Mouse (Mus musculus): ENCODE data around the gene Prm2.
A peak's percentile ranks its signal among the peaks of the same experiment; 100 is the strongest.

Gene Prm2

DNA sequence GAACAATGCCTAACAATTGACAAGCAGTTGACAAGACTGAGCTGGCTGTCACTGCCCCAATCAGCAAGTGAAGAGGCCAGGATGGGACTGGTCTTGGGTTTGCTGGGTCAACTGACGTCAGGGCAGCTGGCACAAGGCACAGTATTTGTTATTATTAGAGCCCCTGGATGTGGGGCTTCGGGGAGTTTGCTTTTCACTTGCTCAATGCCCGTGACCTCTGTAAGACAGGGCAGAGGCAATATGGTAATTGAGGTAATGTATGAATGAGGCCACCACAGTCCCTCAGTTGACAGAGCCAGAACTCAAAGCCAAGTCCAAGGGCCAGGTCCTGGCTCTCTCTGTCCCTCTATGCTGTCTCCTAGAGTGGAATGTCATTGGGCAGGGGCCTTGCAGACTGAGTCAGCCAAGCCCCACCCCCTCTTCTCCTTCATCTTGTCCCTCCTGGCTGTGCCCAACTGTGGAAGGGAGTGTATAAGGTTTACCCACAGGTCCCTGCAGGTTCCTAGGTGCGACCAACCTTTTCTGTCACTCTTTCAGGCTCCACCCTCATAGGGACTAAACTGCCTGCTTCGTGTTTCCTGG, 18.3 kb downstream of the Prm2 start:
- no peak for DNase-seq (ENCODE audit: low spot score in 2 of 2)

DNA sequence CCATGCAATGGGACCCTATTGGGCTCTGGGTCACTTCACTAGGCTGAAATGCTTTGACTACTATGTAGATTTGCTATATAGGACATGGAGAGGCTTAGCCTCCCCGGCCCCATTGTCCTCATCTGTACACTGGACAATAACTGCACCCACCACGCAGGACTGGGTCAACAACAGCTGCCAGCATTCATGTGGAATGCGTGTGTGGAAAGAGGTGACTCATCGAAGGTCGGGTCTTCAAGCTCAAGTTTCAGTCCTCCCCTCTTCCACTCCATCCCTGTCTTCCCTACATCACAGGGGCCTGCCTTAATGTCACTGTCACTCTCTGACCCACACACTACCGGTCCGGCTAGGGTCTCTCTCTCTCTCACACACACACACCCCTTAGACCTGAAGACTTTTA, 19.6 kb downstream of the Prm2 start:
- no peak for DNase-seq (ENCODE audit: low spot score in 2 of 2)

DNA sequence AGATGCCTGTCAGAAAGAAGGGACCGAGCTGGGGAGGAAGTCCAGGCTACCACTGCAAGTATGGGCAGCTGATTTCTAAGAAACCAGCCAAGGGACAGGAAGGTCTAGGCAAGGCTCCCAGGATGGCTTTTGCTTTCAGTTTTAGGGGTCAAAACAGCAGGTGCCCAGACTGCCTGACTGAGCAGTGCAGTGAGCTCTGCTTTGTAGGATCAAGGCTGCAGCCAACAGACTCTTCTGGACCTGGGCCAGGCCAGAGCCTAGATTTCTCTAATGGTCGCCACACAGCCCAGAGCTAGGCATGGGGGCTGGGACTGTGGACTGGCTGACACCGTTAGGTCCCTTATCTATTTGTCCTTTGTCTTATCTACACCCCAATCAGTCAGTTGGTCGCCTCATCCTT, 21.2 kb downstream of the Prm2 start:
- DNase-seq (ENCODE audit: low spot score in 2 of 2) = no peak

DNA sequence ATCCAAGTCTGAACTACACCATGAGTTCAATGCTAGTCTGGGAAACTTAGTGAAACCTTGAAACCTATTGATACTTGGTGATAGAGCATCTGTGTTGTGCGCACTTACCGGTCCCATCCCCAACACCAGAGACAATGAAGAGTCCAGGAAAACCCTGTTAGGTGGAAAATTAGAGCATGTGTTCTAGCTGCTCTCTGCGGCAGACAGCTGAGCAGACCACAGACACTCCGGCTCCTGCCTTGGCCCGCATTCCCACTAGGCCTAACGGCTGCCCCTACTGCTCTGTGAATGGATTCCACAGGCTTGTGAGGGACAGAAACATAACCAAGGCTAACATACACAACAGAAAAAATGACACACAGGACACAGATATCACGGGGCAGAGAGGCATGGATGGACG, 22.4 kb downstream of the Prm2 start:
- no peak for DNase-seq (ENCODE audit: low spot score in 2 of 2)

DNA sequence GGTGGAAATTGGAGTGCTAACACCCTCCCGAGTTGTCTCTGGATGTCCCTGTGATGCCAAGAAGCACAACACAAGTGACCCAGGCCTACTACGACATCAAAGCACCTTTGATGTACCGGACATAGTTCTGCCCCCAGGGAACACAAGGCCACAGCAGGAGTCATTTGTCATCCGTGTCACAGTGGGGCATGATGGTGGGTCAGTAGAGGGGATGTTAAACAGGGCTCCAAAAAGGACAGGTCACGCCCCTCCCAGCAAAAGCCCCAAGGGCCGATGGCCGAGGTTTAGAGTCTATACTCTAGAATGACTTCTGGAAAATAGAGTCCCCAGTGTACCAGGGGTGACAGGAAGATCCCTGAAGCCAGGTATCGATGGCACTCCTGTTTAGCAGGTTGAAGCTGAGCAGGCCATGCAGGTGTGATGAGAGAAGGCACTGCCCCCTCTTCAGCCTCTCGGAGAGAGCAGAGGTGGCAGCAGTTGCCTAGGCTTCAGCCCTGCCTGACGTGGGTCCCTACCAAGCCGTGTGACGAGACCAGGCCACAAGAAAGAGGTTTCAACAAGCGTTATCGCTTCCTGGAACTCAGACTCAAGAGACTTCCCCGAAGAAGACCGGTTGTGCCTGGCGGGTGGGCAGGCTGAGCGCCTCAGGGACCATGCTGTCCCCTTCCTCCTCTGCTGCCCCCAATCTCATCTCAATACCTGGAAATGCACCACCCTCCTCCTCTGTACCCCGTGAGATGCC, 24.0 kb downstream of the Prm2 start:
- peak in 1 of 2 experiments; percentile 50 for DNase-seq (ENCODE audit: low spot score in 2 of 2)

DNA sequence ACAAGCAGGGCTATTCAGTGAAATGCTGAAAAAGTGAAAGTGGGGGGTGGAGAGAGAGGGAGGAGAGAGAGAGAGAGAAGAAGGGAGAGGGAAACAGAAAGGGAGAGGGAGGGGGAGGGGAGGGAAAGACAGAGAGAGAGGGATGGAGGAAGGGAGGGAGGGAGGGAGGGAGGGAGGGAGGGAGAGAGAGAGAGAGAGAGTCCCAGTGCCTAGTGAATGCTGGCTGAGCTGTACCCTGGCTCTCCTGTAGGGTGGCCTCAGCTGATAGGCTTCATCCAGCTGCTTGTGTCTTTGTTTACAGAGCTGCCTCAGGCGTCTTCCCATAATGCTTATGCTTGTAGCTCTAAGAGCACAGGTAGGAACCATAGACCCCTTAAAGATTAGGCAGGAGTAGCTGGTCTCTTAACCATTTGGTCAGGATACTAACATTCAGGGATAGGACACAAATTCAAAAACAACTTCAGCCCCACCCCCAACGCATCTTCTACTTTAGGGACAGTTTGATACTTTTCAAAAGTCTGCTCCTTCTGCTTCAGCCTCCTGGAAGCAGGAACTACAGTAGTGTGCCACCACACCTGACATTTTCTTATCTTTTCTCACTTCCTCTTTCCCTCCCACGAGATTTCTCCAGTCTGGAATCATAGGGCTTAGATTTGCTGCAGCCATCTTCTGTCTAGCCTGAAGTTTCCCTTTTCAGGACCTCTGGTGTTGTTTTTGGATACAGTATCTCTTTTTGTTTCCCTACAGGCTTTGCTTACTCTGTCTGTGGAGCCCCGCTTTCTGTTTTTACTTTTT, 25.2 kb downstream of the Prm2 start:
- no peak for DNase-seq (ENCODE audit: low spot score in 2 of 2)

DNA sequence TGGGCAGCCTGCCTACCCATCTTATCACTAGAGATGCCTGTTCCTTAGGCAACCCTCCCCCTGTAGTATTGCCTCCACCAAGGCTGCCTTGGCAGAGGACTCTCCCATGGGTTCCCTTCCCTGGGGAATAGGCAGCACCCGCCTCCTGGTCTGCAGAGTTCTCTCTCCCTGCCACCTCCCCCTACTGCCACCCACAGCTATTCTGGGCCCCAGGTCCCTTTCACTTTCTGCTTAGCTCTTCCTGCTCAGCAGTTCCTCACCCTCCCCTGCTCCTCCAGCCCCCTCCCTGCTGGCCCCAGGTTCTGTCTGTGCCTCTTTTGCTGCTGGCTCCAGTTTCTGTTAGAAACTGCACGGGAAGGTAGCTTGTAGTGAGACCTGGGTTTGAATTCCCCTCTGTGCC, 26.3 kb downstream of the Prm2 start:
- peak in 1 of 2 experiments; percentile 55 for DNase-seq (ENCODE audit: low spot score in 2 of 2)

DNA sequence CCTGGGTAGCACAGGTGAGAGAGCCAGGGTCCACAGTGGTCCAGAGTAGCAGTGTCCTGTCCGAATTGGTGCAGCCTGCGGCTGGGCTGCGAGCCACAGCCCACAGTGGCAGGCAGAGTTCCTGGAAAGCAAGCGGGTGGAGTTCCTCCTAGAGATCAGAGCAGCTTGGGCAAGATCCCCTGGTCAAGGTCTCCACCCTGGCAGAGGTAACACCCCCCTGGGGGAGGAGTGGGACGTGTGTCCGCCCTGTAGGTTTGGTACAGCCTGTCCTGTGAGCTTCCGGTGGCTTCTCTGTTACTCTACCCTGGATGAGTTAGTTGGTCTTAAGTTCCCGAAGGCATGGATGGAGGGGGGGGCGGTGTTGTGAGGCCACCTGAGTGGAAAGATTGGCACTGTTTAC, 27.1 kb downstream of the Prm2 start:
- DNase-seq (ENCODE audit: low spot score in 2 of 2) = peak in 1 of 2 experiments; percentile 23

DNA sequence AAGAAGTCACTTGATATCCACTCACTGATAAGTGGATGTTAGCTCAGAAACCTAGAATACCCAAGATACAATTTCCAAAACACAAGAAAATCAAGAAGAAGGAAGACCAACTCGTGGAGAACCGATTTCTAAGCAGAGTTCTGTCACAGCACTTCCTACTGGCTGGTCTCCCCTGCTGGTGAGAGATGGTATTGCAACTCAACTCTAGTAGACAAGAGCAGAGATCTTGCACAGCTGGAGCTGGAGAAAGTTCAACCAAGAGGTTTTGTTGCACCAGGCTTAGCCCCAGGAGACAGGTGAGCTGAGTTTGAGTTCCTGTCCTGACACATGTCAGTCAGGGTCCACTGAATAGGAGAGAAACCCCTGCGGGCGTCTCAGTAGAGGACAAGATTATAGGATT, 28.8 kb downstream of the Prm2 start:
- peak; percentile 64 to 85 for DNase-seq (ENCODE audit: low spot score in 2 of 2)

DNA sequence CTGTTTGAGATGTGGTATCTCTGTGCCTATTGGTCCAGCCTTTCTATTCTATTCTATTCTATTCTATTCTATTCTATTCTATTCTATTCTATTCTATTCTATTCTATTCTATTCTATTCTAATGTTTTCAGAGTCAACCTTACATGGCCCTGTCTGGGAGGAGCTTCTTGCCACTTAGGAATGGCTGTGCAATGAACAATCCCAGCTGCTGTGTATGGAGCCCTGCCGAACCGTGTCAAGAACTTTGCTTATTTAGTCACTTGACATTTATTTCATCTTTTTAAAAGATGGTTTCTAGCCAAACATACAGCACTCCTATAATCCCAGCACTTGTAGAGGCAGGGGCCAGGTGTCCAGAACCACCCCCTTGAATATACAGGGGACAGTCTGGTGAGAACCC, 31.6 kb downstream of the Prm2 start:
- no peak for DNase-seq (ENCODE audit: low spot score in 2 of 2)

DNA sequence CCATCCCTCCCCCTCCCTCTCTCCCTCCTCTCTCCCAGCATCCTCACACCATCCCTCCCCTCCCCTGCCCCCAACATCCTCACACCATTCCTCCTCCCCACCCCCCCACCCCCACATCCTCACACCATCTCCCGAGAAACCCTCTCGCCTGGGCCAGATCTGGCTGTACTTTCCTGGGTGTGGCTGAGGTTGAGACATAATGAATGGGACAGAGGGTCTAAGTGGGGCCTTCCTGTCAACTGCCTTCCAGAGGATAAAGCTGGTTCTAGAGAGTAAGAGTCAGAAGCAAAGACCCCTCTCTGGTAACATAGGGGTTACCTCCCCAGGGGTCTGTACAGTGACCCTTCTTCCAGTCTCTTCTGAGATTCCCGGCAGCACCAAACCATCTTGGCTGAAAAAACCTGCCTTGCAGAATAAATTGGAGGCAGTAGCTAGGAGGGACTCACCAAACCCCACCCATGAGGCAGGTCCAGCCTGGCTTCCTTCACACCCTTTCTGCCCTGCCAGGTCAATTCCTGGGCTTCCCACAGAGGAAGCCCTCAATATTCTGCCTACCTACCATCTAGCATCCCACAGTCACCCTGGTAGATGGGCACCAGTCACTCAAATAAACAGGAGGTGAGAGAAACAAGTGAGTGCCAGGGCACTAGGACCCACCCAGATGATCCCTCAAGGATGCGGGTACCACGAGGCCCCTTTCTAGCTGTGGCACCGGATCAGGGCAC, 32.2 kb downstream of the Prm2 start:
- DNase-seq (ENCODE audit: low spot score in 2 of 2) = no peak

DNA sequence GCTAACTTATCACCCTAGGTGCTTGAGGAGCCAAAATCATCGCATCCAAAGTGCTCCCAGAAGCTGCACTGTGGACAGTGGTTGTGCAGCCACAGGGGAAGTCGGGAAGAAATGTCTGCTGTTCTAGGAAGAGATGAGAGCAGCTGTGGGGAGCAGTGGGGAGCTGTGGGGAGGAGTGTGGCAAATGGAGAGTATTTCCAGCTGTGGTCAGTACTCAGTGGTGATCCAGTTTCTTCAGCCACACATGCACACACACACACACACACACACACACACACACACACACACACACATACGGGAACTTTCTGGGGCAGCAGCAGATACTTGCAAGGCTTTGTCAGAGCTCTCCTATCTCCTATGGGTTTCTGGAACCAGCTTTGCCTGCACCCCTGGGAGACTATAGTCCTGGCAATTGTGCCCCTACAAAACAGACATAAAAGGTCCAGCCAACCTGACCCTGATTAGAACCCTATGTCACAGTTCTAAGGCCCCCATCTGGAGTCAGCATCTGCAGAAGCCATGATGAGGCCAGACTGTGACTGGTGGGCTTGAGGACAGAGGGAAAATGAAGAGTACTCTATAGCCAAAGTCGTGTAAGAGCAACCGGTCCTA, 33.3 kb downstream of the Prm2 start:
- no peak for DNase-seq (ENCODE audit: low spot score in 2 of 2)

DNA sequence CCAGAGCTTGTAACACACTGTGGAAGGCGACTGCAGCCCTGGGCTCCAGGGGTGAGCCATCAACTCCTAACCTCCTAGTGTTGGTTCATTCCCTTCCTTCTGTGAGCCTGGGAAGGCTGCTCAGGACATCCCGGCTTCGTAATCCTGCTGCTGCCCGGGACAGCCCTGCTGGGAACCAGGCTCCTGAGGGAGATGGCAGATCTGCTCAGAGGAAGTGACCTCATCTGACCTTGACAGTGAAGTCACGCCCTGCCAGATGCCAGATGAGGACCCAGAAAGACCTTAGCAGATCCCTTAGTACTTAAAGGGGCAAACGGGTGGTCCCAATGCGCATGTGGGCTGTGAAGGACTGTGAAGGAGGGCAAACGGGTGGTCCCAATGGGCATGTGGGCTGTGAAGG, 34.8 kb downstream of the Prm2 start:
- DNase-seq (ENCODE audit: low spot score in 2 of 2) = no peak

DNA sequence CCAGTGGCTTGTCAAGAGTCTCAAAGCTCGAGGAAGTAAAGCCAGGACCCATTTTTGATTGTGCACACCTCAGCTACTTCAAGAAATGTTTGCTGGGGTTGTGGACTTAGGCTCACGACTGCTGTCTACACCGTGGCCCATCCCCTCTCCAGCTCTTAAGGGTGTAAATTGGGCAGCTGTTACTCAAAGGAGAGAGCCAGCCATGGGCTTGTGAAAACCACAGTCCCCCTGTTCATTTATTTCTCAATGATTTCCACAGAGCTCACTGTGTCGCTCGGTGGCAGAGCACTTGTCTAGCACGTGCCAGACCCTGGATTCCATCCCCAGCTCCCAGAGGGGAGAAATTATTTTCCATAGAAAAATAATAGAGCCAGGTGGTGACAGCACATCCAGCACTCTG, 39.8 kb downstream of the Prm2 start:
- DNase-seq (ENCODE audit: low spot score in 2 of 2) = no peak

DNA sequence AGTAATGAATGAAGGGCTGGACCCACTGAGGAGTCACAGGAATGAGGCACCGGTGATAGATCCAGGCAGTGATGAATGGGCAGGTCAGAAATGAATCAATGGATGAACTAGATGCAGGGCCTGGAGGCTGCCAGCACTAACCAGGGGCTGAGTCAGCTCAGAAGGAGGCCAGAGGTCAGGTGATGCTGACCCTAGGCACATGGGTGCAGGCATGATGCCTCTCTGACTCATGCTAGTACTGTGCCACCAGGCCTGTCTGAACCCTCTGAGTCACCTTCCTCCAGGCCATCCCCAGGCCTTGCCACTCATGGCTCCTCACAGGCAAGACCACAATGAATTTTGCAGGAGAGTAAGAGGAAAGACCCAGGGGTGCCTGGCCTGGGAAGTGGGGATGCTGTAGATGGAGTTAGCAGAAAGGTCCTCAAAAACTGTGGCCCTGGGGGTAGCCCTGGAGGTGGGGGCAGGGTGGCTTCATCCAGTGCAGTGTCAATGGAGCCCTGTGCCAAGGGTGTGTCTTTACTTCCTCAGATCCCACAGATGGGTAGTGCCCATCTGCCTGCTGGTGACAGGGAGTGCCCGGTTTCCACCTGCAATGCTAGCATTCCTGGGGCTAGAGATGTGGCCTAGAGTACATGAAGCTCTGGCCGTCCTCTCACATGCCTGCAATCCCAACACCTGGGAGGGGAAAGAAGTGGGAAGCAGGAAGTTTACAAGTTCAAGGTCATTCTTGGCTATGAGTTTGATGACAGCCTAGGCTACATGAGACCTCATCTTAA, 41.2 kb downstream of the Prm2 start:
- no peak for DNase-seq (ENCODE audit: low spot score in 2 of 2)

DNA sequence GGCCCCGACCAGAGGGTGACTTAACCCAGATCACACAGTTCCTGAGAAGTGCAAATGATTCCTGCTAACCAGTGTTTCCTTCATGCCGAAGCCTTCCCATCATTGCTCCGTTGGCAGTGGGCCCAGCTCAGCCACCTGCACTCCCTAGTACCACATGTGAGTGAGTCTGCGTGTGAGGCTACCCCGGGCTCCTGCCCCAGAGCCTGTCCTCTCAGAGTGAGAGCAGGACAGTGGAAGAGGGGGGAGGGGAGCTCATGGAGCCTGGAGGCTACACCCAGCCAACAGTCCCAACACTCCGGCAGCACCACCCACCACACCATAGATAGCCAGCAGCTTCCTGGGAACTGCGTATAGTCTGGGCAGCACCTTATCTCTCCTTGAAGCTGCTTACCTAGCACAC, 46.1 kb downstream of the Prm2 start:
- DNase-seq (ENCODE audit: low spot score in 2 of 2) = no peak

DNA sequence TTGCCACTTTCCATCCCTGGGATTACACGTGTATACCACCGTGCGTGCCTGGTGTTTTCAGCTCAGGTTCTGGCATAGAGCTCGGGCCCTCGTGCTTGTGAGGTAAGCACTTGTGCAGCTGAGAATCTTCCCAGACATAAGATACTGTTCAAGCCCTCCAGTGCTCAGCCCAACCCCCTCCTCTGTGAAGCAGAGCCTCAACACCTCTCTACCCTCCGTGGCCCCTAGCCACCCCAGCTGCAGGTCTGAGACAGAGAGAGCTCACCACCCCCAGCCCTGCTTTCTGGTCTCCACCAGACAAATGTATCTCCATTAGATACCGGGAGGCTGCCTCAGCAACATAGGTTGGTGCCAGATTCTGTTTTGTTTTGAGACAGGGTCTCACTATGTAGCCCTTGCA, 46.7 kb downstream of the Prm2 start:
- no peak for DNase-seq (ENCODE audit: low spot score in 2 of 2)

Data from spleen, postnatal 10 days (tissue).